Mouse (Mus musculus): ENCODE measurements around the gene Ptpn11.

DNA sequence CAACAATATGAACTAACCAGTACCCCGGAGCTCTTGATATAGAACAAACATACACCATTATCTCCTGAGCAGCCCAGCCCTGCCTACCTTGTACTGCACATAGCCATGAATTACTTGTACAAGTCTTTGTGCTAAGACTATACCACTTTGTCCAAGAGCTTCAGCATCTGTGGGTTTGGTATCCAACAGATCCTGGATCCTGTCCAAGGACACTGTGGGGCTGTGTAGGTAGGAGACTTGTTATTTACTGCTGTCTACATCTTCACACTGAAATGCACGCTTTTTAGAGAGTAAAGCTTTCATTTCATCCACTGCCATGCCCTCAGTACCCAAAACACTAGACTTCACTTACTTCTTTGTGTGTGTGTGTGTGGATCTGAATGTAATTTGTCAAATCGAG lies 33.7 kb upstream of the Ptpn11 start:
- no peak for TF ChIP-seq POLR2A (IDR thresholded peaks at IDR 0.05; ENCODE audit: low read depth, low read length)
- no peak for TF ChIP-seq CTCF (IDR thresholded peaks at IDR 0.05; ENCODE audit: borderline replicate concordance, insufficient read depth, low read length)

Measured in embryonic fibroblast, embryonic 13.5 days (primary cell).